Mouse (Mus musculus) frontal cortex, postnatal 10 days (tissue): ENCODE measurements around the gene Rnf222.

ENCODE experiments used
- DNase-seq, 2 experiments: peaks; one replicate each; pipeline ENCODE4 v3.0.0; 2022; ENCODE audit warnings: low spot score in 2 of 2, mixed read lengths in 1 of 2

The Rnf222 gene

GRCm38 (mm10) chr11:68888253-68888652, at the start of gene Rnf222:
Gene Rnf222, plus strand, starts transcription at chr11:68888553.
- no peak for DNase-seq

- no peak for DNase-seq
Observed at GRCm38 (mm10) chr11:68839606-68840005, 48.7 kb upstream of the Rnf222 start.

GRCm38 (mm10) chr11:68850862-68851261, 37.5 kb upstream of the Rnf222 start:
- DNase-seq, result no peak

- DNase-seq, result no peak
Observed at GRCm38 (mm10) chr11:68851644-68852485, 36.5 kb upstream of the Rnf222 start.

- DNase-seq, result peak; percentile 42 to 63
Observed at GRCm38 (mm10) chr11:68852486-68852901, 35.9 kb upstream of the Rnf222 start.

- DNase-seq, result peak; percentile 99 to 100
Observed at GRCm38 (mm10) chr11:68852932-68853409, 35.4 kb upstream of the Rnf222 start.

- no peak for DNase-seq
Observed at GRCm38 (mm10) chr11:68853611-68854401, 34.5 kb upstream of the Rnf222 start.

GRCm38 (mm10) chr11:68854621-68855020, 33.7 kb upstream of the Rnf222 start:
- no peak for DNase-seq

- no peak for DNase-seq
Observed at GRCm38 (mm10) chr11:68857329-68857728, 31.0 kb upstream of the Rnf222 start.

- DNase-seq, result no peak
Observed at GRCm38 (mm10) chr11:68859943-68860593, 28.3 kb upstream of the Rnf222 start.

- DNase-seq, result no peak
Observed at GRCm38 (mm10) chr11:68862260-68862659, 26.1 kb upstream of the Rnf222 start.

- no peak for DNase-seq
Observed at GRCm38 (mm10) chr11:68863631-68864091, 24.7 kb upstream of the Rnf222 start.

GRCm38 (mm10) chr11:68864544-68865189, 23.7 kb upstream of the Rnf222 start:
- DNase-seq, result peak in 1 of 2 experiments; percentile 23

GRCm38 (mm10) chr11:68871277-68871676, 17.1 kb upstream of the Rnf222 start:
- no peak for DNase-seq

- DNase-seq, result no peak
Observed at GRCm38 (mm10) chr11:68871748-68872147, 16.6 kb upstream of the Rnf222 start, which contains the start of gene Ndel1. Gene Ndel1, minus strand, starts transcription at chr11:68871858.

GRCm38 (mm10) chr11:68874841-68875240, 13.5 kb upstream of the Rnf222 start:
- no peak for DNase-seq

GRCm38 (mm10) chr11:68878811-68879210, 9.5 kb upstream of the Rnf222 start:
- DNase-seq, result no peak

- DNase-seq, result no peak
Observed at GRCm38 (mm10) chr11:68882107-68882506, 6.2 kb upstream of the Rnf222 start.

GRCm38 (mm10) chr11:68883843-68884242, 4.5 kb upstream of the Rnf222 start:
- DNase-seq, result no peak

- no peak for DNase-seq
Observed at GRCm38 (mm10) chr11:68884368-68884767, 4.0 kb upstream of the Rnf222 start.

GRCm38 (mm10) chr11:68886091-68886490, 2.3 kb upstream of the Rnf222 start:
- DNase-seq, result no peak
